Mouse (Mus musculus): ENCODE measurements around the gene E2f8.
A peak's percentile ranks its signal among the peaks of the same experiment; 100 is the strongest.

E2f8 gene

GRCm38 (mm10) chr7:48881486-48881885 lies at the start of gene E2f8:
TSS of gene E2f8 (minus strand) at chr7:48881596.
- DNase-seq (ENCODE audit: low spot score): no peak

- no peak for DNase-seq (ENCODE audit: low spot score)
These were observed 49.0 kb upstream of the E2f8 start for GRCm38 (mm10) chr7:48930399-48930798.

GRCm38 (mm10) chr7:48928364-48928763 lies 47.0 kb upstream of the E2f8 start:
- peak; percentile 28 for DNase-seq (ENCODE audit: low spot score)

- no peak for DNase-seq (ENCODE audit: low spot score)
These were observed 43.8 kb upstream of the E2f8 start for GRCm38 (mm10) chr7:48925214-48925613.

- DNase-seq (ENCODE audit: low spot score): no peak
These were observed 42.2 kb upstream of the E2f8 start for GRCm38 (mm10) chr7:48923620-48924019.

GRCm38 (mm10) chr7:48918389-48918788 lies 37.0 kb upstream of the E2f8 start:
- DNase-seq (ENCODE audit: low spot score): no peak

GRCm38 (mm10) chr7:48917988-48918387 lies 36.6 kb upstream of the E2f8 start:
- no peak for DNase-seq (ENCODE audit: low spot score)

- no peak for DNase-seq (ENCODE audit: low spot score)
These were observed 36.1 kb upstream of the E2f8 start for GRCm38 (mm10) chr7:48917463-48917862.

- no peak for DNase-seq (ENCODE audit: low spot score)
These were observed 33.5 kb upstream of the E2f8 start for GRCm38 (mm10) chr7:48914630-48915506.

GRCm38 (mm10) chr7:48911146-48911545 lies 29.8 kb upstream of the E2f8 start:
- no peak for DNase-seq (ENCODE audit: low spot score)

GRCm38 (mm10) chr7:48910282-48910681 lies 28.9 kb upstream of the E2f8 start:
- no peak for DNase-seq (ENCODE audit: low spot score)

GRCm38 (mm10) chr7:48909342-48909671 lies 27.9 kb upstream of the E2f8 start:
- DNase-seq (ENCODE audit: low spot score): no peak

GRCm38 (mm10) chr7:48908521-48909341 lies 27.3 kb upstream of the E2f8 start, which contains the start of gene Nav2:
TSS of gene Nav2 (plus strand) at chr7:48908716.
- no peak for DNase-seq (ENCODE audit: low spot score)

GRCm38 (mm10) chr7:48902454-48902853 lies 21.1 kb upstream of the E2f8 start:
- no peak for DNase-seq (ENCODE audit: low spot score)

GRCm38 (mm10) chr7:48900408-48901167 lies 19.2 kb upstream of the E2f8 start:
- no peak for DNase-seq (ENCODE audit: low spot score)

- DNase-seq (ENCODE audit: low spot score): no peak
These were observed 17.0 kb upstream of the E2f8 start for GRCm38 (mm10) chr7:48898416-48898815.

- no peak for DNase-seq (ENCODE audit: low spot score)
These were observed 16.3 kb upstream of the E2f8 start for GRCm38 (mm10) chr7:48897539-48898163.

- no peak for DNase-seq (ENCODE audit: low spot score)
These were observed 14.7 kb upstream of the E2f8 start for GRCm38 (mm10) chr7:48896051-48896450.

GRCm38 (mm10) chr7:48895475-48895874 lies 14.1 kb upstream of the E2f8 start:
- no peak for DNase-seq (ENCODE audit: low spot score)

GRCm38 (mm10) chr7:48894763-48895162 lies 13.4 kb upstream of the E2f8 start:
- DNase-seq (ENCODE audit: low spot score): no peak

GRCm38 (mm10) chr7:48894152-48894551 lies 12.8 kb upstream of the E2f8 start:
- peak; percentile 45 for DNase-seq (ENCODE audit: low spot score)

GRCm38 (mm10) chr7:48893093-48893492 lies 11.7 kb upstream of the E2f8 start:
- DNase-seq (ENCODE audit: low spot score): no peak

Data from left cerebral cortex, adult 11 months (tissue).